15 mouse cellular contexts compared by ENCODE assay signal in the genomic region with DNA sequence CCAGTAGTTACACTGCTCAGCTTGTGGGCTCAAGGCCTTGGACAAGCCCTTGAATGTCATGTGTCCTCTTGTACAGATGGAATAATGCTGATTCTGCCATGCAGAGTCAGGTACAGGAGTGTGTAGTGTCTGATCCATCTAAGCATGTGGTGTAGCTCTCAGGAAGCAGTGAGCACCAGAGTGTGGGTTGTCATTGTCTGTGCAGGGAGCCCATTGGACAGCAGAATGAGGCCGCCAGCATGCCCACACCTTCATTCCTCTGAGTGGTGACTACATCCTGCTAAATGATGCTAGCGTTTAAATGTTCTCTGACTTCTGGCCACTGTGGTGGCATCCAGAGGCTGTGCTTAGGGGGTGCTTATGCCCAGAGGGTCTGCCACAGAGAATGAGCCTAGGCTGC.
"Had no signal": no experiment of that assay in that cellular context is flagged by ENCODE, and none has a peak within 500 bp of the region (broad histone marks: within the 10 kb centered on the region; RNA-seq: fewer than 3 reads in every experiment).

No protein-coding gene starts in this region.

- H3K4me2 ChIP-seq: kidney, embryonic 15.5 days; liver, embryonic 11.5 days; liver, embryonic 15.5 days; midbrain, embryonic 13.5 days; stomach, embryonic 15.5 days had no signal

- H3K9ac ChIP-seq: kidney, embryonic 15.5 days; liver, embryonic 15.5 days; midbrain, embryonic 13.5 days; stomach, embryonic 15.5 days had no signal

- H3K36me3 ChIP-seq: kidney, embryonic 15.5 days; limb, embryonic 10.5 days; liver, embryonic 15.5 days; midbrain, embryonic 13.5 days; stomach, embryonic 15.5 days had no signal

- H3K27ac ChIP-seq: kidney, embryonic 15.5 days; limb, embryonic 10.5 days; liver, embryonic 15.5 days; midbrain, embryonic 13.5 days; stomach, embryonic 15.5 days had no signal

- H3K4me1 ChIP-seq: kidney, embryonic 15.5 days; limb, embryonic 10.5 days; liver, embryonic 15.5 days; stomach, embryonic 15.5 days had no signal

- DNase-seq: kidney, adult 2 months; kidney, postnatal 14 days; layer of hippocampus, postnatal 36 days; lung, adult 2 months; lung, postnatal 36 days; thymus, adult 2 months; thymus, postnatal 25 days had no signal

- H3K4me3 ChIP-seq: kidney, embryonic 15.5 days; limb, embryonic 10.5 days; liver, embryonic 15.5 days; midbrain, embryonic 13.5 days; stomach, embryonic 15.5 days had no signal

- H3K27me3 ChIP-seq: kidney, embryonic 15.5 days; liver, embryonic 15.5 days; midbrain, embryonic 13.5 days; stomach, embryonic 15.5 days had no signal

- ATAC-seq: intestine, embryonic 16.5 days; lung, postnatal 0 days; midbrain, embryonic 13.5 days had no signal

- H3K9me3 ChIP-seq: kidney, embryonic 15.5 days; limb, embryonic 10.5 days; liver, embryonic 15.5 days; midbrain, embryonic 13.5 days; stomach, embryonic 15.5 days had no signal
